Mouse (Mus musculus) cerebellum, adult 2 months (tissue): ENCODE data around the gene Notch2. TPM values are rescaled to one million over a fixed set of nuclear protein-coding genes. Genes with fewer than 3 reads are reported as not detected.
A peak's percentile ranks its signal among the peaks of the same experiment; 100 is the strongest.

Source experiments
- DNase-seq, 2 experiments: peaks; one replicate each; pipeline ENCODE4 v3.0.0; 2021
- H3K27ac ChIP-seq: fragments of 200-500 bp; 2 replicates; pipeline ENCODE4 v1.5.1; 2012; ENCODE audit warnings: low read length, control low read depth, inconsistent platforms; ENCODE audit not compliant: insufficient read depth
- H3K27me3 ChIP-seq: fragments of 200-500 bp; 2 replicates; pipeline ENCODE4 v1.6.1; 2012; ENCODE audit warnings: inconsistent platforms, mild to moderate bottlenecking, low read length, moderate library complexity; ENCODE audit not compliant: control insufficient read depth, insufficient read depth
- H3K4me1 ChIP-seq: fragments of 200-500 bp; 2 replicates; pipeline ENCODE4 v1.6.1; 2011; ENCODE audit warnings: low read length; ENCODE audit not compliant: control insufficient read depth, insufficient read depth
- H3K4me3 ChIP-seq: fragments of 200-500 bp; replicated peaks from 2 replicates; pipeline ENCODE3; 2011; ENCODE audit warnings: mild to moderate bottlenecking, low read depth, low read length, control low read depth; ENCODE audit not compliant: insufficient read depth
- CTCF ChIP-seq: fragments of 200-500 bp; IDR thresholded peaks from 2 replicates; pipeline ENCODE4 v1.5.1; 2011; ENCODE audit warnings: low read depth, mild to moderate bottlenecking, control low read depth, low read length, moderate library complexity, borderline replicate concordance; ENCODE audit not compliant: insufficient read depth
- POLR2A ChIP-seq: fragments of 200-500 bp; IDR thresholded peaks from 2 replicates; pipeline ENCODE4 v1.6.1; 2011; ENCODE audit warnings: low read length, control low read depth, borderline replicate concordance; ENCODE audit not compliant: insufficient read depth
- WGBS: fragments of 180-500 bp; shearing (Covaris S2); methylation state at CpG from one replicate; pipeline ENCODE4 v1.1.7; 2018; 5-methylcytosine and 5-hydroxymethylcytosine counted together
- polyA plus RNA-seq: library from polyadenylated mRNA; depleted of rRNA; stranded (reverse); fragments of >200 nt; gene quantifications from 2 replicates; pipeline ENCODE4 v1.2.3, GENCODE M21; 2012

Notch2 gene
- polyA plus RNA-seq, 1 experiment, result 5.1 TPM

GRCm38 (mm10) chr3:98063833-98064232 is 50.5 kb downstream of the Notch2 start:
- peaks cover 5% of the 10 kb centered on the region; the same call in 1 of the 2 replicates for H3K4me1 ChIP-seq
- H3K27me3 ChIP-seq, result no peaks in the 10 kb centered on the region
- H3K4me3 ChIP-seq, result no peak overlapping the region
- H3K27ac ChIP-seq, result 0 out of 2 replicates have a peak overlapping the region, but pooled peaks have one; percentile 17
- no peak for DNase-seq
- WGBS, result 42% methylated on average over 9 of the region's 9 CpGs
- TF ChIP-seq POLR2A (no peak), CTCF (no peak)

- WGBS, result 90% methylated on average over 8 of the region's 8 CpGs
- Histone ChIP-seq H3K27me3 (no peaks in the 10 kb centered on the region), H3K4me1 (peaks cover 5% of the 10 kb centered on the region; the same call in 1 of the 2 replicates), H3K4me3 (no peak overlapping the region), H3K27ac (no peak overlapping the region)
- no peak for TF ChIP-seq CTCF
- DNase-seq, result no peak
Measured at GRCm38 (mm10) chr3:98065004-98065403, 51.7 kb downstream of the Notch2 start.

- WGBS, result 87% methylated on average over 3 of the region's 3 CpGs
- DNase-seq, result no peak
- TF ChIP-seq CTCF (no peak), POLR2A (no peak)
- Histone ChIP-seq H3K4me3 (no peak overlapping the region), H3K27ac (no peak overlapping the region), H3K4me1 (peaks cover 5% of the 10 kb centered on the region; the same call in 1 of the 2 replicates), H3K27me3 (no peaks in the 10 kb centered on the region)
Measured at GRCm38 (mm10) chr3:98066434-98066833, 53.1 kb downstream of the Notch2 start.

GRCm38 (mm10) chr3:98067413-98067812 is 54.1 kb downstream of the Notch2 start:
- TF ChIP-seq POLR2A (no peak), CTCF (no peak)
- Histone ChIP-seq H3K4me3 (no peak overlapping the region), H3K27me3 (no peaks in the 10 kb centered on the region), H3K27ac (no peak overlapping the region), H3K4me1 (peaks cover 5% of the 10 kb centered on the region; the same call in 1 of the 2 replicates)
- 21% methylated on average over 3 of the region's 3 CpGs for WGBS
- DNase-seq, result peak in 1 of 2 experiments; percentile 30

- Histone ChIP-seq H3K27me3 (no peaks in the 10 kb centered on the region), H3K4me3 (no peak overlapping the region), H3K27ac (no peak overlapping the region), H3K4me1 (peaks cover 5% of the 10 kb centered on the region; the same call in 1 of the 2 replicates)
- 47% methylated on average over 12 of the region's 12 CpGs for WGBS
- DNase-seq, result no peak
- TF ChIP-seq CTCF, result no peak
- TF ChIP-seq POLR2A, result no peak
Measured at GRCm38 (mm10) chr3:98067852-98068491, 54.6 kb downstream of the Notch2 start.

GRCm38 (mm10) chr3:98069161-98069560 is 55.8 kb downstream of the Notch2 start:
- TF ChIP-seq POLR2A, result no peak
- no peak for TF ChIP-seq CTCF

GRCm38 (mm10) chr3:98069856-98070255 is 56.5 kb downstream of the Notch2 start:
- Histone ChIP-seq H3K27me3 (no peaks in the 10 kb centered on the region), H3K27ac (no peak overlapping the region), H3K4me1 (no peaks in the 10 kb centered on the region), H3K4me3 (no peak overlapping the region)
- 96% methylated on average over 3 of the region's 3 CpGs for WGBS
- no peak for DNase-seq
- no peak for TF ChIP-seq CTCF
- TF ChIP-seq POLR2A, result no peak

More at GRCm38 (mm10) chr3:98069161-98069560, 55.8 kb downstream of the Notch2 start:
- Histone ChIP-seq H3K27me3 (no peaks in the 10 kb centered on the region), H3K4me1 (0 out of 2 replicates have a peak, but pooled peaks cover 1% of the 10 kb centered on the region), H3K4me3 (no peak overlapping the region), H3K27ac (no peak overlapping the region)
- DNase-seq, result no peak
- 83% methylated on average over 7 of the region's 7 CpGs for WGBS

GRCm38 (mm10) chr3:98072570-98072969 is 59.2 kb downstream of the Notch2 start:
- Histone ChIP-seq H3K4me1 (no peaks in the 10 kb centered on the region), H3K27me3 (no peaks in the 10 kb centered on the region), H3K4me3 (no peak overlapping the region), H3K27ac (no peak overlapping the region)
- no peak for TF ChIP-seq CTCF
- no peak for TF ChIP-seq POLR2A
- WGBS, result 89% methylated on average over 8 of the region's 8 CpGs
- no peak for DNase-seq
